Mouse (Mus musculus) cortical plate, adult 2 months (tissue): ENCODE measurements around the gene Pde9a.

Source experiments
- CTCF ChIP-seq: fragments of 200-500 bp; IDR thresholded peaks from 2 replicates; pipeline ENCODE4 v1.5.1; 2011; ENCODE audit warnings: mild to moderate bottlenecking, control low read depth, low read length; ENCODE audit not compliant: insufficient read depth; ENCODE audit errors: extremely low read depth
- POLR2A ChIP-seq: fragments of 200-500 bp; IDR thresholded peaks from 2 replicates; pipeline ENCODE4 v1.6.1; 2011; ENCODE audit warnings: mild to moderate bottlenecking, low read length, control low read depth; ENCODE audit not compliant: insufficient read depth; ENCODE audit errors: extremely low read depth

DNA sequence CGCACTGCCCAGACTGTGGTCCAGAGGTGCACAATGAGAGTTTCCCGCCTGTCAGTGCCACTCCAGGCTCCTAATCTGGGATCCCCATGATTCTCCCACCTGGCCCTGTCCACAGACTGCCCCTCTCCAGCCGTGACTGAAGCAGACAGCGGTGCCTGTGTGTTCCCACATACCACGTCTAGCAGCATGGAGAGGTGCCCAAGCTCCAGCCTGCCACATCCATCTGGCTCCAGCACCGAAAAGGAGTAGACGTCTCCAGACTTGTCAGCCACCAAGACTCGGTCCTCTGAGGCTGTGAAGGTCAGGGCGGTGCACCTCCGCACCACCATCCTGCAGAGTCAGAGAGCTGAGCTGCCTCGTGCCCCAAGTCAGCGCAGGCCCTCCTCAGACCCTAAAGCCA, 117.3 kb downstream of the Pde9a start:
- no peak for TF ChIP-seq CTCF
- no peak for TF ChIP-seq POLR2A
